Mouse (Mus musculus) bone marrow, adult 2 months (tissue): ENCODE measurements around the gene 2310009B15Rik. TPM values are rescaled to one million over a fixed set of nuclear protein-coding genes. Genes with fewer than 3 reads are reported as not detected.
"Not testable (repeated sequence)": the region's sequence is repeated elsewhere in the genome, so short reads cannot be mapped to it uniquely, and the experiment has no call there.

Experiments used
- H3K27ac ChIP-seq: fragments of 200-500 bp; 2 replicates; pipeline ENCODE4 v1.5.1; 2012; ENCODE audit warnings: low read depth, mild to moderate bottlenecking, control low read depth, inconsistent platforms, low read length; ENCODE audit not compliant: control insufficient read depth, poor library complexity, insufficient read depth
- H3K4me1 ChIP-seq: fragments of 200-500 bp; 2 replicates; pipeline ENCODE4 v1.6.1; 2011; ENCODE audit warnings: low read length; ENCODE audit not compliant: control insufficient read depth, insufficient read depth
- H3K4me3 ChIP-seq: fragments of 200-500 bp; replicated peaks from 2 replicates; pipeline ENCODE3; 2011; ENCODE audit warnings: mild to moderate bottlenecking, low read depth, low read length, control low read depth; ENCODE audit not compliant: control insufficient read depth
- CTCF ChIP-seq: fragments of 200-500 bp; IDR thresholded peaks from 2 replicates; pipeline ENCODE4 v1.5.1; 2011; ENCODE audit warnings: low read length, control low read depth; ENCODE audit not compliant: control insufficient read depth, insufficient read depth
- POLR2A ChIP-seq: fragments of 200-500 bp; IDR thresholded peaks from 2 replicates; pipeline ENCODE4 v1.6.1; 2011; ENCODE audit warnings: low read depth, mild to moderate bottlenecking, control low read depth, low read length, borderline replicate concordance; ENCODE audit not compliant: control insufficient read depth
- WGBS: fragments of 180-500 bp; shearing (Covaris S2); methylation state at CpG from one replicate; pipeline ENCODE4 v1.1.7; 2018; 5-methylcytosine and 5-hydroxymethylcytosine counted together
- polyA plus RNA-seq: library from polyadenylated mRNA; stranded (reverse); fragments of >200 nt; gene quantifications from 2 replicates; pipeline ENCODE4 v1.2.4, GENCODE M21; 2011; ENCODE audit warnings: low replicate concordance; ENCODE audit not compliant: missing spikeins, insufficient read depth, insufficient read length

2310009B15Rik gene
- 2.0 and 13.3 TPM in 2 replicates for polyA plus RNA-seq

DNA sequence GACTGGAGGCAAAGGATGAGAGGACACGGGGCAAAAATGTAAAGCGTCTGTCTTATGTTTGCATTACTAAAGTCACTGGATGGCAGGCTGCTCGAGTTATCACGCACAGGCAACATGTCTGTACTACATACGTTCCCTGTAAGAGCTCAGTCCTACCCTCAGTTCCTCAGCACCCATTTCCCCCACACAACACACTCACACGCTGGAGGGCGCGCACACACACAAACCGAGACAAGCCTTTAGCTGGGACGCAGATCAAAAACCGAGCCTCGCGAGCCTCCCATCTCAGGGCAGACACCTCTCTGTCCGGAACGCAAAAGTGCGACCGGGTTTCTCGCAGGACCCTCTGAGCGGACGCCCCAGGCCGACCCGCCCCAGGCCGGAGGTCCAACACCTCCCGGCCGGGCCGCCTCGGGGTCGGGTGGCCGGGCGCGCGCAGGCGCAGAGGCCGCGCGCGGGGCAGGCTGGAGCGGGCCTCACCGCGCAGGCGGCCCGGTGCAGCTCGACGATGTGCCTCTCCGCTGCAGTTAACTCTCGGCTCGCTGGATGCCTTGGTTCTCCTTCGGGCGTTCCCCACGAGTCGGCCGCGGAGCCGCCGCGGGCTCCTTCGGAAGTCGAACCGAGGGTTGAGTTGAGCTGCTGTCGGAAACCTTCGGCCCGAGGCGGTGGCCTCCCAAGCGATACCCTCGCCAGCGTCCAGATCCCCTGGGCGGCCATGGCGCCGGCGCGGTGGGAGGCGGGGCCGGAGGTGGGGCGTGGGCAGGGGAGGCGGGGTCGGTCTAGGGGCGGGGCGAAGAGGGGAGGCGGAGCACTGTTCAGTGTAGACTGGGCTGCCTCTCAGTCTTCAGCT, at the start of gene 2310009B15Rik:
Gene 2310009B15Rik (minus strand): TSS at position 752 of the 850 bp plus-strand sequence.
- H3K27ac ChIP-seq: peak within 1 kb of the TSS; percentile 69; the same call in 1 of the 2 replicates
- WGBS: under 1% methylated on average over 55 of the region's 79 CpGs
- peak; percentile 72; the same call in 1 of the 2 replicates for TF ChIP-seq POLR2A
- H3K4me1 ChIP-seq: not testable (repeated sequence)
- peak within 1 kb of the TSS; percentile 54 for H3K4me3 ChIP-seq

DNA sequence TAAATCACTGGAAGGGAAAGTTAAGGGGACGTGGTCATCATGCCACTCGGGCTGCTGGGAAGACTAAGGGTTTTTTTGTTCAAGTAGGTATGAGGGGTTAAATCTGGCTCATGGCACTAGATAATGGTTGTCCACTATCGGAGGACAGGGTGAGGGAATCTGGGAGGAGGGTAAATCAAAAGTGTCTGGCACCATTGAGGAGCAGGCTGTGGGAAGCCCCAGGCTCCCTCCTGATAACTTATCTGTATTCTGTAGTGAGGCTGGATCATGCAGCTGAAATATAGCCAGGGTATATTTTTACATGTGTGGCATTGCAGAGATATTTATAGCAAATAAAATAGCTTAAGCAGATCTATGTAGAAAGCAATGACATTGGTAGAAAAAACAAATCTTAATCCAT, 49.6 kb upstream of the 2310009B15Rik start:
- Histone ChIP-seq H3K27ac (no peak overlapping the region), H3K4me1 (no peaks in the 10 kb centered on the region), H3K4me3 (no peak overlapping the region)
- WGBS: 84% methylated on average over 3 of the region's 3 CpGs
- TF ChIP-seq POLR2A (no peak), CTCF (no peak)

DNA sequence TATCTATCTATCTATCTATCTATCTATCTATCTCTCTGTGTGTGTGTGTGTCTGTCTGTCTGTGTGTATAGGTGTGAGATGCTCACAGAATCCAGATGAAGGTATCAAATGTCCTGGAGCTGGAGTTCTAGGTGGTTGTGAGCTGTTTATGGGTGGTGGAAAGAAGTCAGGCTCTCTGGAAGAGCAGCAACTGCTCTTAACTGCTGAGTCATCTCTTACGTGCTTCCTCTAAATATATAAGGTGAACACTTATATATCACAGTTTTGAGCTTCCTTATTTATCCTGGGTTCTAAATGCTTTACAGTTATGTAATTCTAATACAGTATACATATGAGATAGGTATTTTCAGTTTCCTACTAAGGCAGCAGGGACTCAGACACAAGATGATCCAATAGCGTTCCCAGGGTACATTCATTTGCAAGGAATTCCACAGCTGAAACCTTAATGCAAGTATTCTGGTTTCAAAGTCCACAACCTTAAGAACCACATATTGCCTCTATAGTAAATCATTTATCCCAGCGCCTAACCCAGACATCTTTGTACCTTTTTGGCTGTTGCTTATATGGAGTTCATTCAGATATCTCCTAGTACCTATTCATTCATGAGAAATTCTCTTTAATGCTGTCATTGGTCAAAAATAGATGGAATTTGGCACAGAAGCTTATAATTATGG, 48.6 kb upstream of the 2310009B15Rik start:
- TF ChIP-seq POLR2A: no peak
- TF ChIP-seq CTCF: no peak

DNA sequence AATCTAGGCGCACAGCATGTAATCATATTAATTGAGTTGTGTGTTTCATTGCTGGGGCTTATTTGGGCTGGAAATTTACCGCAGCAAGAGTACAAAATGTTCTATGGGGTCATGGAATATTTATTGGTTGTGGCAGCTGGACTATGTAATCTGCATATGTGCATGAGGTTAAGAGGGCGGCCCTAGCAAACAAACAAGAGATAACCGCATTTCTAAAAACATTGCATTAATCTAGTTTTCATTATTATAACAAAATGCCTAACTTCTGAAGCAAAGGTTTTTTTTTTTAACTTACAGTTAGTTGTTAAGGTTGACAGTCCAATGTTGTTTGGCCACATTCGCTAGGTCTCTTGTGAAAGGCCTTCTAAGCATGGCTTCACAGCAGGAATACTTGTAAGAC, 47.2 kb upstream of the 2310009B15Rik start:
- 86% methylated on average over 5 of the region's 5 CpGs for WGBS
- Histone ChIP-seq H3K4me1 (no peaks in the 10 kb centered on the region), H3K4me3 (no peak overlapping the region), H3K27ac (no peak overlapping the region)
- TF ChIP-seq CTCF (no peak), POLR2A (no peak)

More for the DNA sequence above, 48.6 kb upstream of the 2310009B15Rik start:
- Histone ChIP-seq H3K4me1 (no peaks in the 10 kb centered on the region), H3K4me3 (no peak overlapping the region), H3K27ac (no peak overlapping the region)
- 72% methylated on average over 3 of the region's 3 CpGs for WGBS

DNA sequence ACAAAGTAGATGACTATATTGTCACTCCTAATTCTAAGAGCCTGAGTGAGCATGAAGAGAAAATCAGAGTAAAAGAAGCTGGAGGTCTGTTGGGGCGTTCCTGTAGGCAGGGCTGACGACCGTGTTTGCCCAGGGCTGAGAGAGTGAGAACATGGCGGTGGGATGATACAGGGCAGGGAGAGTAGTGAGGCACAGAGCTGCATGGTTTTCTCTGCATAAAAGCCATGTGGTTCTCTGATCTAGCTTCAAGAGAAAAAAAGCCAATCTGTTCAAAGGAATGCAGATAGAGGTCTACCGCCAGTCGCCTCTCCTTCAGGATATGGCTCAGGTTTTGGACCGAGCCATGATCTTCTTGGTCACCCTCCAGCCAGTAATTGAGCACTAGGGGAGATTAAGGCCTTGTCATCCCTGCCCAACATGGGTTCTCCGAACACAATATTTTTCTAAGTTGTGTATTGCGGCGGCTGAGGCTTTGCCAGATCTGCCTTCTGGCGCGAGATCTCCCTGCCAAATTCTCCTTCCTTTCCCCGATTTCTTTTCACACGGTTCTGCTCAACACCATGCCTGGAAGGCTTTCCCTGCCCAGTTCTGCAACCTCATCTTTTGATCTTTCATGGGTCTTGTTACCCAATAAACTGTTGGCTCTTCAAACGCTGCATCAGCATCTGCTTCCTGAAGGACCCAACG, 44.9 kb upstream of the 2310009B15Rik start:
- H3K4me1 ChIP-seq: no peaks in the 10 kb centered on the region
- no peak for TF ChIP-seq POLR2A
- no peak for TF ChIP-seq CTCF
- H3K27ac ChIP-seq: no peak overlapping the region
- no peak overlapping the region for H3K4me3 ChIP-seq
- 91% methylated on average over 16 of the region's 16 CpGs for WGBS

DNA sequence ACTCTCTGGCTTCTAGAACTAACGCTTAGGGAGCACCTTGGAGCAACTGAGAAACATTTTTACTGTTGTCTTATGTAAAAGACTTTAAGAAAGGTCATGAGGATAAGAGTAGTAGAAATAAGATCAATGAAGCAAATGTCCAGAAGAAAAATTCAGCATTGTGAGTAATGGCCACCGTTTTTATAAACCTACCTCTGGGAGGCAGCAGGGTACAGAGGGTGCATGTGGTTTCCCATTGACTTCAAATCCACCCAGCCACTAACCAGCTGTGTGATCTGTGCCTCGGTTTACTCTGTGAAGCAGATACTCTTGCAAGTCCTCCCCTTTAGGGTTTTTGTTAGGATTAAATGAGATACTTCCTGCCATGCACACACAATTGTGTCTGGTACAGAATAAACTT, 39.4 kb upstream of the 2310009B15Rik start:
- Histone ChIP-seq H3K4me1 (no peaks in the 10 kb centered on the region), H3K27ac (no peak overlapping the region), H3K4me3 (no peak overlapping the region)
- WGBS: 71% methylated on average over 3 of the region's 3 CpGs
- TF ChIP-seq POLR2A (no peak), CTCF (no peak)

DNA sequence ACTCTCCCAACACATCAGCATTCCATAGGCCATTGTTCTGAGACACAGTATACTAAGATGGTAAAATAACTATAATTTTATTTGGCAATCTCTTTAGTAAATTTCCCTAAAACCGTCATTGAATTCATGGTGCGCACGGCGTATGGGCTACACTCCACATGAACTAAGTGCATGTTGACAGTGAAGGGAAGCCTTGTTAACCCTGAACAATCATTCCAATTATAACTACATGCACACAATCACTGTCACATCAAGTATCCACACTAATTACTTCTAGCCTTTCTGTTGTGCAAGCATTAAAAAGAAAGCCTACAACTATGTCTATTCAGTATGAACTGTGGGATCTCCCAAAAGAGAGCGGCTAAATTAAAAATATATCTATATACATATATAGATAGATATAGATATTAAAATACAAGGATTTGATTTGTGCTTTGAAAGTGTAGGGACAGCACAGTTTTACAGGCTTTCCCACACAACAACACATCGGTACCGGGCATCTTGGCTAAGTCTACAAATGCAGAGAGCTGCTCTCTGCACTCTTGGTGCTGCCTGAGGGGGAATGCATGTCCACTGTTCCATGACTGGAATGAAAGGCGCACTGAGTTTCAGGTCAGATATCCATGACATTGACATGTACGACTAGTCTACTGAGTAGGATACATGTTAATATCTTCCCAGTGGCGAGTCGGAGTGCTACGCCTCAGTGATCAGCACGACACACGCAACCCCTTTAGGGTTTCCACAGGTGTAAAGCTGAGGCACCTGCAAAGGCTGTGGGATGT, 21.0 kb upstream of the 2310009B15Rik start:
- 92% methylated on average over 14 of the region's 14 CpGs for WGBS
- Histone ChIP-seq H3K4me1 (no peaks in the 10 kb centered on the region), H3K27ac (no peak overlapping the region), H3K4me3 (no peak overlapping the region)
- TF ChIP-seq POLR2A (no peak), CTCF (no peak)
